Mouse (Mus musculus): ENCODE measurements at regions not wholly inside any gene's neighbourhood (a gene's known extent, or its start where the extent isn't known, plus 50 kb on each side); places are given as distances from the start of the nearest gene placed in this dataset.

- TF ChIP-seq CTCF (IDR thresholded peaks at IDR 0.05; ENCODE audit: extremely low read depth, insufficient read depth, insufficient read length, insufficient replicate concordance) (no peak), POLR2A (IDR thresholded peaks at IDR 0.05; ENCODE audit: low read depth, low read length) (no peak)
Measured at GRCm38 (mm10) chr13:83041506-83041905, 462.3 kb upstream of the Mef2c start.

Data from spleen, adult 2 months (tissue).